Mouse (Mus musculus) heart, embryonic 10.5 days (tissue): ENCODE measurements around the gene Sh3gl2. TPM values are rescaled to one million over a fixed set of nuclear protein-coding genes. Genes with fewer than 3 reads are reported as not detected.

Experiments
- DNase-seq: peaks from one replicate; pipeline ENCODE4 v3.0.0-alpha.2; 2017; ENCODE audit warnings: low spot score
- H3K27ac ChIP-seq: fragments of 300-500 bp; sonication (generic); 2 replicates; pipeline ENCODE4 v1.5.1; 2016; ENCODE audit warnings: mild to moderate bottlenecking
- H3K27me3 ChIP-seq: fragments of 300-500 bp; sonication (generic); 2 replicates; pipeline ENCODE4 v1.6.1; 2016; ENCODE audit warnings: mild to moderate bottlenecking; ENCODE audit not compliant: poor library complexity, insufficient read depth, severe bottlenecking
- H3K36me3 ChIP-seq: fragments of 300-500 bp; sonication (generic); 2 replicates; pipeline ENCODE4 v1.6.1; 2016; ENCODE audit warnings: mild to moderate bottlenecking, moderate library complexity
- H3K4me1 ChIP-seq: fragments of 300-500 bp; sonication (generic); 2 replicates; pipeline ENCODE4 v1.6.1; 2016; ENCODE audit warnings: mild to moderate bottlenecking
- H3K4me3 ChIP-seq: fragments of 300-500 bp; sonication (generic); 2 replicates; pipeline ENCODE4 v1.5.1; 2016; ENCODE audit warnings: mild to moderate bottlenecking, moderate library complexity
- H3K9me3 ChIP-seq: fragments of 300-500 bp; sonication (generic); 2 replicates; pipeline ENCODE4 v1.6.1; 2016; ENCODE audit warnings: mild to moderate bottlenecking, moderate library complexity
- WGBS: fragments of 180-500 bp; shearing (Covaris S2); methylation state at CpG from one replicate; pipeline ENCODE4 v1.1.7; 2016; 5-methylcytosine and 5-hydroxymethylcytosine counted together
- polyA plus RNA-seq: library from polyadenylated mRNA; unstranded; fragments of >200 nt; fragmentation: Nextera tagmentation; extraction: Ambion mirVana; gene quantifications from 2 replicates; pipeline ENCODE4 v1.2.1, GENCODE M21; 2016

Sh3gl2 gene
- polyA plus RNA-seq, 1 experiment from 2014 or later, result 0.58 TPM

- no peak for DNase-seq
- Histone ChIP-seq H3K27ac (no peak overlapping the region), H3K4me1 (no peaks in the 10 kb centered on the region), H3K36me3 (no peaks in the 10 kb centered on the region), H3K4me3 (no peak overlapping the region), H3K9me3 (no peaks in the 10 kb centered on the region), H3K27me3 (no peaks in the 10 kb centered on the region)
- 89% methylated on average over 9 of the region's 9 CpGs for WGBS
These were observed 78.2 kb downstream of the Sh3gl2 start for GRCm38 (mm10) chr4:85283151-85283550.

DNA sequence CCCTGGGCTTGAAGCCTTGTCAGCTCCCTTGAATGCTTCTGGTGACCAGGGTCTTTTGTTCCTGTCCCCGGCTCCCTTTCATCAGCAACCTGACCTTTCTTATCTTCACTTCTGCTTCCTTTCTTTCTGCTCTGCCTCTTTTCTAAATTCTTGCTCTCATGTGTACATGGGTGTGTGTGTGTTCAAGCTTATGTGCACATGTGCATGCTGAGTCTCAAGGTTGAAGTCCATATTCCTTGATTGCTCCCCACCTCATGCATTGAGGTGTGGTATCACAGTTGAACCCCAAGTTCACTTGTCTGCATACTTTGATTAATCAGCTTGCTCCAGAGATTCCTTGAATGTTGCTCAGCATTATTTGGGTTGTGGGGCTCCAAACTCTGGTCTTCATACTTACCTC is 85.1 kb downstream of the Sh3gl2 start:
- H3K4me3 ChIP-seq, result no peak overlapping the region
- WGBS, result 54% methylated on average over 1 of the region's 1 CpGs
- no peaks in the 10 kb centered on the region for H3K27me3 ChIP-seq
- H3K27ac ChIP-seq, result no peak overlapping the region
- H3K4me1 ChIP-seq, result no peaks in the 10 kb centered on the region
- H3K9me3 ChIP-seq, result no peaks in the 10 kb centered on the region
- H3K36me3 ChIP-seq, result no peaks in the 10 kb centered on the region
- no peak for DNase-seq

GRCm38 (mm10) chr4:85291296-85291695 is 86.4 kb downstream of the Sh3gl2 start:
- Histone ChIP-seq H3K27me3 (no peaks in the 10 kb centered on the region), H3K27ac (no peak overlapping the region), H3K9me3 (no peaks in the 10 kb centered on the region), H3K36me3 (no peaks in the 10 kb centered on the region), H3K4me3 (no peak overlapping the region), H3K4me1 (no peaks in the 10 kb centered on the region)
- no peak for DNase-seq
- WGBS, result 82% methylated on average over 4 of the region's 4 CpGs

- no peaks in the 10 kb centered on the region for H3K9me3 ChIP-seq
- no peak for DNase-seq
- H3K4me1 ChIP-seq, result no peaks in the 10 kb centered on the region
- 72% methylated on average over 3 of the region's 3 CpGs for whole genome bisulfite sequencing
- no peaks in the 10 kb centered on the region for H3K27me3 ChIP-seq
- no peak overlapping the region for H3K27ac ChIP-seq
- H3K4me3 ChIP-seq, result no peak overlapping the region
- H3K36me3 ChIP-seq, result no peaks in the 10 kb centered on the region
These were observed 88.4 kb downstream of the Sh3gl2 start for GRCm38 (mm10) chr4:85293368-85293767.

- WGBS, result 78% methylated on average over 6 of the region's 6 CpGs
- Histone ChIP-seq H3K4me1 (no peaks in the 10 kb centered on the region), H3K36me3 (no peaks in the 10 kb centered on the region), H3K27ac (no peak overlapping the region), H3K4me3 (no peak overlapping the region), H3K9me3 (no peaks in the 10 kb centered on the region), H3K27me3 (no peaks in the 10 kb centered on the region)
- DNase-seq, result no peak
These were observed 95.9 kb downstream of the Sh3gl2 start for GRCm38 (mm10) chr4:85300610-85301405.

GRCm38 (mm10) chr4:85305912-85306573 is 101.1 kb downstream of the Sh3gl2 start:
- no peak for DNase-seq
- 56% methylated on average over 7 of the region's 7 CpGs for WGBS
- Histone ChIP-seq H3K9me3 (no peaks in the 10 kb centered on the region), H3K27me3 (no peaks in the 10 kb centered on the region), H3K4me3 (no peak overlapping the region), H3K36me3 (no peaks in the 10 kb centered on the region), H3K27ac (no peak overlapping the region), H3K4me1 (no peaks in the 10 kb centered on the region)

DNA sequence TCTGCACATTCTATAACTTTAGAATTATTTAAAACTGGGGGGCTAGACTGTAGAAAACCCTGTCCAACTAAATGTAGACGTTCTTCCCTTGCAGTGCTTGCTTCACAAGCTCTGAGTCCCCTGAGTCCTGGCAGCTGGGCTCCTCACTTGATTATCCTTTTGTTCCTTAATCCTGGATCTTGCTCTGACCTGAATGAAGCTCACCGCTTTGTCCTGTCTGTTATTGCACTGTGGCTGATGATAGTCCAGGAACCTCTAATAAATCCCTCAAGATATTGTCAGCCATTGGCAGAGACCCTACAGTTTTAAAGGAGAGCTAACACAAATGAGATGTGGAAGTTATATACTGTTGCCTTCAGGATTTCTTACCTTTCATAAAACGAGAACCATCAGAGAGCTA is 114.2 kb downstream of the Sh3gl2 start:
- H3K27ac ChIP-seq, result no peak overlapping the region
- WGBS, result 67% methylated on average over 3 of the region's 3 CpGs
- no peaks in the 10 kb centered on the region for H3K27me3 ChIP-seq
- H3K9me3 ChIP-seq, result no peaks in the 10 kb centered on the region
- H3K4me3 ChIP-seq, result no peak overlapping the region
- H3K36me3 ChIP-seq, result no peaks in the 10 kb centered on the region
- no peak for DNase-seq
- H3K4me1 ChIP-seq, result no peaks in the 10 kb centered on the region

DNA sequence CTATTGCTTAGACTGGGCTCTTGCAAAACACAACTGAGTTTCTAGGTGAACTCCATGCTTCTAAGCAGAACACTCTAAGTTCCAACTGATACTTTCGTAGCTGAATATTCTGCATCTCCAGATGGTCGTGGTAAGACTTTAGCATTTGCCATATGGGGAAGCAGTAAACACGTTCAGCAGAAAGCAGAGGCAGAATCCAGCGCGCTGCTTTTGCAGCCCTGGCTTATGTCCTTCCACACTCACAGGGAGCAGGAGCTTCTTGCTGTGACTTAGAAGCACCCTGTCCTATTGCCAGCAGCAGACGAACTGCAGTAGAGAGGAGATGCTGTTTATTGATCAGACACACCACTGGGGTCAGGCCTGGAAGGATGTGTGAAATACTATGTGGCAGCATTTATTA is 120.5 kb downstream of the Sh3gl2 start:
- H3K36me3 ChIP-seq, result no peaks in the 10 kb centered on the region
- no peak overlapping the region for H3K4me3 ChIP-seq
- no peaks in the 10 kb centered on the region for H3K27me3 ChIP-seq
- H3K9me3 ChIP-seq, result no peaks in the 10 kb centered on the region
- H3K27ac ChIP-seq, result no peak overlapping the region
- no peaks in the 10 kb centered on the region for H3K4me1 ChIP-seq
- 66% methylated on average over 6 of the region's 6 CpGs for WGBS
- DNase-seq, result no peak

DNA sequence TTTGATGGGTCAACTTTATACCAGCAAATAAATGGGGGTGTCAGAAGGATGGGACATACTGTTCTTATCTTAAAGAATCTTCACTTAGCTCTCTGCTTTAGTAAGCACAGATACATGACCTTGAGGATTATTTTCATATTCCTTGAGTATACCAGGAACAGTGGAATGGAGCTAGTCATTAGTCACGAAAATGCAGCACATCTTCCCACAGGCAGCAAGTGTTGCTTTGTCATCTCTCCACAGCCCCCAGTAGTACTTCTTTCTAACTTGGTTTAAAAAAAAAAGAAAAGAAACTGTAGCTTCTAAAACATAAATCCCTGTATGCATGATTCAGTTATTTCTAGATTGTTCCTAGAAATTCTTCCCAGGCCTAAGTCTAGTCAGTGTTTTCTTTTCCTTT is 121.1 kb downstream of the Sh3gl2 start:
- Histone ChIP-seq H3K9me3 (no peaks in the 10 kb centered on the region), H3K36me3 (no peaks in the 10 kb centered on the region), H3K4me1 (no peaks in the 10 kb centered on the region), H3K27ac (no peak overlapping the region), H3K27me3 (no peaks in the 10 kb centered on the region), H3K4me3 (no peak overlapping the region)
- 86% methylated on average over 1 of the region's 1 CpGs for WGBS
- DNase-seq, result no peak

DNA sequence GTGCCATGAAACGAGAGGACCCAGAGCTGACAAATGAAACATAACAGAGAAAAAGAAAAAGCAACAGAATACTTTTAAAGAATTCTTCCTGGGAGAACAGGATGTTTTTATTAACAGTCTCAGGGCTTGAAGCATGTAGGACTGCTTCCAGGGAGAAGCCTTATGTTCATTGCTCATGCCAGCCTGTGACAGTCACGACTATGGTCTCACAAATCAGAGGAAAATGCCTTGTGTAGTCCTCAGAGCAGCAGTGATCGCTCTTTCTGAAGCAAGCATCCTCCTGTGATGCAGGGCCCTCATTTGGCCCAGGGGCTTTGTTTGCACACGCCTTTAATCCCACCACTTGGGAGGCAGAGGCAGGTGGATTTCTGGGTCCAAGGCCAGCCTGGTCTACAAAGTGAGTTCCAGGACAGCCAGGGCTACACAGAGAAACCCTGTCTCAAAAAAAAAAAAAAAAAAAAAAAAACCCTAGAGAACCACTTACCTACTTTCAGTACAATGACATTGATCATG is 129.8 kb downstream of the Sh3gl2 start:
- Histone ChIP-seq H3K9me3 (no peaks in the 10 kb centered on the region), H3K36me3 (no peaks in the 10 kb centered on the region), H3K27ac (no peak overlapping the region), H3K4me3 (no peak overlapping the region), H3K4me1 (no peaks in the 10 kb centered on the region), H3K27me3 (no peaks in the 10 kb centered on the region)
- no peak for DNase-seq
- WGBS, result 84% methylated on average over 4 of the region's 4 CpGs

DNA sequence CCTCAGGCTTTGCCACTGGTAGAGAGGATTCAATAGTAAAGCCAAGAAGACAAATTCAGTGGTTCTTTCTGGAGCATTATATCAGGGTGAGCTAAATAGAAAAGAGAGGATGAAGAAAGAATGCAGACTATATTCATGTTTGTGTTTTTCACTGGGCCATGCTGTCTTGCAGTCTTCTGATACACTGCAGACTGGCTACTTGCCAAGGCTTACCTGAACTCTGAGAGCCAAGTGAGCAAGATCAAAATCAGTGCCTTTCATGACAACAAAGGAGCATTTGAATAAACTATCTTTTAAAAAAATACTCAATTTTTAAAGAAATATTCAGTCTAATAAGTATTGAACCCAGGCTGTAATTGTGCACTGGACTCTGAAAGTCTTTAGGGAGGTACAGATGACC is 131.4 kb downstream of the Sh3gl2 start:
- H3K4me3 ChIP-seq, result no peak overlapping the region
- H3K4me1 ChIP-seq, result no peaks in the 10 kb centered on the region
- no peak for DNase-seq
- H3K27ac ChIP-seq, result no peak overlapping the region
- no peaks in the 10 kb centered on the region for H3K9me3 ChIP-seq
- no peaks in the 10 kb centered on the region for H3K36me3 ChIP-seq
- no peaks in the 10 kb centered on the region for H3K27me3 ChIP-seq

GRCm38 (mm10) chr4:85339126-85339525 is 134.2 kb downstream of the Sh3gl2 start:
- Histone ChIP-seq H3K36me3 (no peaks in the 10 kb centered on the region), H3K4me1 (no peaks in the 10 kb centered on the region), H3K9me3 (no peaks in the 10 kb centered on the region), H3K27ac (no peak overlapping the region), H3K4me3 (no peak overlapping the region), H3K27me3 (no peaks in the 10 kb centered on the region)
- no peak for DNase-seq
- 84% methylated on average over 5 of the region's 5 CpGs for WGBS

GRCm38 (mm10) chr4:85340686-85341085 is 135.8 kb downstream of the Sh3gl2 start:
- no peak overlapping the region for H3K27ac ChIP-seq
- H3K27me3 ChIP-seq, result no peaks in the 10 kb centered on the region
- H3K4me1 ChIP-seq, result no peaks in the 10 kb centered on the region
- WGBS, result 64% methylated on average over 6 of the region's 6 CpGs
- H3K4me3 ChIP-seq, result no peak overlapping the region
- no peaks in the 10 kb centered on the region for H3K36me3 ChIP-seq
- no peak for DNase-seq
- no peaks in the 10 kb centered on the region for H3K9me3 ChIP-seq
